Mouse (Mus musculus) B cell, adult 62 days (primary cell): ENCODE measurements around the gene Cars. TPM values are rescaled to one million over a fixed set of nuclear protein-coding genes. Genes with fewer than 3 reads are reported as not detected.

Experiments used
- total RNA-seq: library from RNA; stranded (reverse); gene quantifications from 4 replicates; pipeline ENCODE4 v1.2.4, GENCODE M21; 2023

Cars gene
- 56.7 to 59.4 TPM (median 57.8 TPM) in 4 replicates for total RNA-seq

DNA sequence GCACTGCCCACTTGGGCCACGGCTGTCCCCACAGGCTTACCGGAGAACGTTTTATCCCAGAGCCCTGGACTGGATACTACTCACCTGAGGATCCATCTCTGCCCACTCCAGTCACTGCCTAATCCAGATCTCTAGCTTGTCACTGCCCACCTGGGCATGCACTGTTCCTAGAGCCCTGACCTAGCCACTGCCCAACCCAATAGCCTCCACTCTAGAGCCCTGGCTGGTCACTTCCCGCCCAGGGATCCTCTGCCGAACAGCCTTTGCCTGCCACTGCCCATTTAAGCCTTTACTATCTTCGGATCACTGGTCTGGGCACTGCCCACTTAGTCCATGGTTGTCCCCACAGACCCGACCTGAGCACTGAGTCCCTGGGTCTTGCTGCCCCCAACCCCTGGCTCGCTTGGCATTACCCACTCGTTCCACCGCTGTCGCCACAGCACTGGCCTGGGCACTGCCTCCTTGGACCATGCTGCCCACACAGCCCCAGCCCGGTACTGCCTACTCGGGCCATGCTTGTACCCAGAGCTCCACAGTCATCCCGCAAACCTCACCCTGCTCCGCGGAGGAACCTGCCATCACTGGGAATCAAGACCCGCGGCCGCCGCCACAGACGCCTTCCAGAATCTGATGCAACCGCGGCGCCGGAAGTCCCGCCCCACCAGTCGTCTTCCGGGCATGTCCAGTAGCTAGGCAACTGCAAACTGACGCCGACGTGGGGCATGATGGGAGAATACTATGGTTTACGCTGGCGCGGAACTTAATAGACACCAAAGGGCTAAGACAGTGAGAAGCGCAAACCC, at the start of gene Cars:
Gene Cars (minus strand): TSS at position 663 of the 803 bp plus-strand sequence.

DNA sequence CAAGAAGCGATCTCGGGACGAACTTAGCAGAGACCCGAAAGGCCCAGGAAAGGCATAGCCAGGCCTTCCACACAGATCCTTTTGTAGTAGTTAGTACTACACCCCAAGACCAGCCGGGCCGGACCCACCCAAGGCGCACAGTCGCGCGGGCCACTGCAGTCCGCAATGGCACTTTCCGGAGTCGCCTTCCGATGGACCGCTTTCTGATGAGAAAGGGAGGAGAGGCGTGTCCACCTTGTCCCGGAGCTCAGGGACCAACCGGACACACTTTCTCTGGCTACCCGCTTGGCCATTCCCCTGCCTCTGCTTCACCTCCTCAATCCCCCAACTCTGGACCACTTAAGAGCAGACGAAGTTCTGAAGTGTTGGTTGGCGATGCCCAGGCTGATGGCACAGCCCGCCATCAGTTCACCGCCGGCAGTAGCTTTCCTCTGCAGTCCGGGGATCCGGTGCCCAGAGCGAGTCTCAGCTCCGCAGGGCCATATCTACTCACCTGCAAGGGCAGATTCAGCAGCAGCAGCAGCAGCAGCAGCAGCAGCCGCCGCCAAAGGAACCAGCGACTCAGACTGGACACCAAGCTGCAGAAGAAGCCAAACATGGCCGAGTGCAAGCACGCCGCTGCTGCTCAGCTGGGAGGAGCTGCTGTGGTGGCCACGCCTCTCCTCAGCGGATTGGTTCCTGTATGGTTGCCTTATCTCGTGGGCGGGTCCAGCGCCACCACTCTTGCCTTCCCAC, 49.3 kb upstream of the Cars start, which contains the start of gene Tnfrsf22:
Gene Tnfrsf22 (minus strand): TSS at position 628 of the 735 bp plus-strand sequence.

DNA sequence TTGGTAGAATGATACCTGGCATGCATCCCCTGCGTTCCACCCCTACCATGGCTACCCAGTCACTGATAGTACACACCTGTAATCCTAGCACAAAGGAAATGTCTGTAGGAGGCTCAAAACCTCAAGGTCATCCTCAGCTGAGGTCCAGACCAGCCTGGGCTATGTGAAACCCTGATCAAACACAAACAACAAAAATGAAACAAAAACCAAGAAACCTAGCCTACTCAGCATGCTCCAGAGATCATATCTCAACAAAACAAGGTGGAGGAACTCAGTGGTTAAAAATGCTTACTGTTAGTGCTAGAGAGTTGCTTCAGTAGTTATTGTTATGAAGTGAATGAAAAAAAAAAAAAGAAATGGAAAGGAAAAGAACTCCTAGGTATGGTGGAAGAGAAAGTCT, 28.6 kb upstream of the Cars start, which contains the start of gene Tnfrsf26:
Gene Tnfrsf26 (minus strand): TSS at position 183 of the 400 bp plus-strand sequence.

DNA sequence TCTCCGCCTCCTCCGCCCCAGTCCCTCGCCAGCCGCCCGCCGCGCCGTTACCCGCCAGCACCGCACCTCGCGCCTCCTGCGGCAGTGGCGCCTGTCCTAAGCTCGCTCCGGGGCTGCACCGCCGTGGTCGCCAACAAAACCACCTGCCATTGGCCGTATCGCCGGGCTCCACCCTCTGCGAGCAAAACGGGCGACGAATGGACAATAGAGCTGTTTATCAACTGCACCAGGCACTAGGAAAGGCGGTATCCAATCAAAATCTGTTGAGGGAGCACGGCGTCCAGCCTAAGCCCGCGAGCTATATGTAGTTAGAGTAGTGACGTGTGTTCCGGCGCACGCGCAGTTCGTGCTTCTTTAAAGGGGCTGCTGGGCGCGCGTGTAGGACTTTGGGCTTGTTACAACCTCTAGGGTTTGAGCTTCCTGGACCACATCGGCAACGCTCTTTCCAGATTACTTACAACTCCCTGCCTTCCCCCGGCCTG, 50.9 kb downstream of the Cars start, which contains the start of gene Nap1l4:
Gene Nap1l4 (minus strand): TSS at position 131 of the 482 bp plus-strand sequence.

Other genes with a start within 250 kb of the Cars start
- gene Cdkn1c, start 139.0 kb downstream of the Cars start, total RNA-seq = 0.89 to 1.7 TPM (median 1.2 TPM) in 4 replicates
- gene Slc22a18, start 126.4 kb downstream of the Cars start, total RNA-seq = not detected in 4 replicates
- gene Phlda2, start 96.9 kb downstream of the Cars start, total RNA-seq = not detected in 4 replicates
- 142 to 164 TPM (median 150 TPM) in 4 replicates for gene Nap1l4, start 51.0 kb downstream of the Cars start, total RNA-seq
- 6.8 to 8.3 TPM (median 7.0 TPM) in 4 replicates for gene Tnfrsf26, start 28.6 kb upstream of the Cars start, total RNA-seq
- gene Tnfrsf22, start 49.6 kb upstream of the Cars start, total RNA-seq = 4.8 to 5.8 TPM (median 5.1 TPM) in 4 replicates
- 0.82 to 1.6 TPM (median 1.1 TPM) in 4 replicates for gene Tnfrsf23, start 85.8 kb upstream of the Cars start, total RNA-seq
- gene Osbpl5, start 156.9 kb upstream of the Cars start, total RNA-seq = 35.8 to 43.2 TPM (median 39.0 TPM) in 4 replicates
- not detected in 4 replicates for gene Mrgprg, start 166.9 kb upstream of the Cars start, total RNA-seq
- gene Mrgpre, start 184.4 kb upstream of the Cars start, total RNA-seq = 10.7 to 13.3 TPM (median 11.6 TPM) in 4 replicates
- 17.8 to 21.0 TPM (median 19.2 TPM) in 4 replicates for gene Nadsyn1, start 222.8 kb upstream of the Cars start, total RNA-seq
- 14.4 to 19.9 TPM (median 16.5 TPM) in 4 replicates for gene Dhcr7, start 223.1 kb upstream of the Cars start, total RNA-seq